Mouse (Mus musculus) cerebellum, postnatal 10 days (tissue): ENCODE measurements around the gene Pakap.
"Not testable (repeated sequence)": the region's sequence is repeated elsewhere in the genome, so short reads cannot be mapped to it uniquely, and the experiment has no call there.

Experiments
- DNase-seq, 2 experiments: peaks; one replicate each; pipeline ENCODE4 v3.0.0; 2021; ENCODE audit warnings: mixed read lengths in 2 of 2

Pakap gene

DNA sequence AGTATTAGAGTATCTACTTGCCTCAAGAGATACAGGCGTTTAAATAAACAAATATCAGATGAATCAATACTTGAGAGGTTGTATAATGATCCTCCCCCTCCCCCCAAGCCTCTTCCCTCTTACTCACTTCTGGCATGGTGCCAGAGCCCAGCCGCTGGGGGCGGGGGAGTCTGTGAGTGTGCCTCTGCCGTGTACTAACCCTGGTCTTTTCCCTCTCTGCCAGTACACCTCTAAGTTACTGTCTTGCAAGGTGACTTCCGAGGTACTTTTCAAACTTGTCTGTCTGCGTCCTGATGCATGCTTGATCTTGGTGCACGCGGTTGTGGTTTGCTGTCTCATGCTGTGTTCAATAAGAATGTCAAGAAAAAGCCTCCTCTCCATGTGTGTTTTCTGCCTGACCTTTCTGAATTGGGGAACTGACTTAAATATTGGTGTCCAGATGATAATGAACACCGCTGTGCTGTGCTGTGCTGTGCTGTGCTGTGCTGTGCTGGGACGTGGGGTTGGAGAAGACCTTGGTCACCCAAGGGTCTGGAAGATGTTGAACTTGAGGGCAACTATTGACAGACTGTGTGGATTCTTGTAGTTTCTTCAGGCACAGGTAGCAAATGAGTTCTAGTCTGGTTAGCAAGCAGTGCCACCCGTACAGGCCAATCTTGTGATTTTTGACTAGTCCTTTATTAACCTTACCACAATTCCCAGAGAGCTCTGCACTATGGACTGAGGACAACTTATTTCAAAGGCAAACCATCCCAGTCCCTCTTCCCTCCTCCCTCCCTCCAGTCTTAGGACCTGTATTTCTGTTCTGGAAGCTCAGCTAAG is 318.3 kb downstream of the Pakap start:
- peak; percentile 68 to 70 for DNase-seq

DNA sequence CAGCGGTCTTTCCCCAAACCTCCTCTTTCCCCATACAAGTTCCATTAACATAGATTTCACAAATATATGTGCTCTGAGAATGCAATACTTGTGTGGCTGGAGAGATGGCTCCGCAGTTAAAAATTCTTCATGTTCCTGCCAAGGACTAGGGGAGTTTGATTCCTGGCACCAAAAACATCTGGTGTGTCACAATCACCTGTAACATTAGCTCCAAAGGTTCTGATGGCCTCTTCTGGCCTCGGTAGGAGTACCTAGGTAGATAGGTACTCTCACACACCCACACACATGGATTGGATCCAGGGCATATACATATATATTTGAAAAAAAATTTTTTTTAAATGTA is 318.9 kb downstream of the Pakap start:
- DNase-seq = no peak

DNA sequence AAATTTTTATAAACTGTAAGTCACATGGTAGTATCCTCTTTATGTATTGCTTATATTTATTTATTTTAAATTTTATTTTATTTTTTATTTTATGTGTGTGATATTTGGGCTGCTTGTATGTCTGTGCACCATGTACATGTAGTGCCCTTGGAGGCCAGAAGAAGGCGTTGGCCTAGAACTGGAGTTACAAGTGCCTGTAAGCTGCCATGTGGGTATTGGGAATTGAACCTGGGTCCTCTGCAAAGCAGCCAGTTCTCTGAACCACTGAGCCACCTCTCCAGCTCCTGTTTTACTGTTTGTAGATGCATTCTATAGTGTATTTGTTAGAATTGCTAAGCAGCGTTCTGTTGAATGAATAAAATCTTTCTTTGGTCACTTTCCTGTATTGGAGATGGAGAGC is 320.3 kb downstream of the Pakap start:
- DNase-seq = no peak

DNA sequence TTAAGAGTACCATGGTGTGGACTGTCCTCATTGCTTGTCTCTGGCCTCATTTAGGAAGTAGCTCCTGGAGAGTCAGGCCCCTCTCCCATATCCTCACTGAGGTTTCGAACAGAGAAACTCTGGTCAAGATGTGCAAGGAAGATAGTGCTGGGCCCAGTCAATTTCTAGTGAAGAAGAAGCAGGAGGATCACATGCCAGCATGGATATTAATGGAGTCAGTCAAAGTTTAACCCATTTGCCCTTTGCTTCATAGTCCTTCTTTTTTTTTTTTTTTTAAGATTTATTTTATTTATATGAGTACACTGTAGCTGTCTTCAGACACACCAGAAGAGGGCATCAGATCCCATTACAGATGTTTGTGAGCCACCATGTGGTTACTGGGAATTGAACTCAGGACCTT is 321.0 kb downstream of the Pakap start:
- not testable (repeated sequence) for DNase-seq

DNA sequence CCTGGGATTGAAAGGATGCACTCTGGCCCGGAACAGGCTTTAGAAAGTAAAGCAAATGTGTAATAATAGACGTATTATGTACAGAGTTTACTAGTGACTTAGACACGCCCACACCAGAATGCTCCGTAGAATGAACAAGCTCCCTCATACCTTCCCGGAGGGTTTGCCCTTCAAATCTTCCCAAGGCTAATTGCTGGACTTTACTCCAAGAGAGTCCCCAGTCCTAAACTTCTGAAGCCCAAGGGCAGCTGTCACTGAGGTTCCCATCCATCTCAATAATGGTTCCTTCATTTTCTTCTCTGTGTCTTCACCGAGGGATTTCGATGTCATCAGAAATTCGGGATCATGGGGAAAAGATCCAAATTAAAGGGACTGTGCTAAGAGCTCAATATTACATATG is 321.8 kb downstream of the Pakap start:
- DNase-seq = no peak

DNA sequence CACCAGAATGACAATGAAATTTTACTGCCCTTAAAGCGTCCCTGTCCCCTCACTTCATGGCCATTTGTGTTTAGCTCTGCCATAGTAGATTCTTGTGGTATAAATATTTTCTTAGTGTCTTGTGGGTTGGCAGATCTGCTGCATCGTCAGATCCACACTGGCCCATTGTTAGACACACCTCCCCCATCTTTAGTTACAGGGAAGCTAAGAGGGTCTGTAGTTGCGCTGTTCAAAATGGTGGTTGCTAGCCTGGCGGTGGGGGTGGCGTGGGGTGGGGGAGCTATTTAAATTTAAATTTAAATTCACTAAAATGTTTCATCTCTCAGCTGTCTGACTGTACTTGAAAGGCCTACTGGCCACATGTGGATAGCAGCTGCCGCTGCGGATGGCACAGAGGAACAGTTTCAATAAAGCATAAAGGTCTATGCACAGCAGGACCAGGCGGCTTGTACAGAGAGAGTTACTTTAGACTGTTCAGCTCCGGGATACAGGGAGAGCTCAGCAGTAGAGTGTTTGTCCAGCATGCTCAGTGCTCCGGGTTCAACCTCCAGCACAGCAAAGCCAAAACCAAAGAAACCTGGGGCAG is 324.1 kb downstream of the Pakap start:
- DNase-seq = no peak

DNA sequence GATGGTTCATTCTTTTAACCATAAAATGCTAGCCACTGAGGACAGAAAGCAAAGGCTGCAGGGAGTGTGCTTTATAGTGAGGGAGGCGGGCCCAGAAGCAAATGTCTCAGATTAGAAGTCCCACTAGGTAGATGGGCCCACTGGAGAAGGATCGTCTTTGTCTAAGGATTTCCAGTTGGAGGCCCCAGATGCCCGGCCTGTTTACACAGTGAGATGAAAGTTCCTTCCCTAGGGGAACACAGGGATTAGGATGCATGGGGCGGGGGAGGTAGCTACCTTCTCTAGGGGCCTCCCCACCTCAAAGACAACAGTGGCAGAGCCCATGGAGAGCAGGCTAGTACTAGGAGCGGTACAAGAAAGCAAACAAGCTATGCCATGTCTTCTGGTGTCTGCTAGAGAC is 327.2 kb downstream of the Pakap start:
- no peak for DNase-seq

DNA sequence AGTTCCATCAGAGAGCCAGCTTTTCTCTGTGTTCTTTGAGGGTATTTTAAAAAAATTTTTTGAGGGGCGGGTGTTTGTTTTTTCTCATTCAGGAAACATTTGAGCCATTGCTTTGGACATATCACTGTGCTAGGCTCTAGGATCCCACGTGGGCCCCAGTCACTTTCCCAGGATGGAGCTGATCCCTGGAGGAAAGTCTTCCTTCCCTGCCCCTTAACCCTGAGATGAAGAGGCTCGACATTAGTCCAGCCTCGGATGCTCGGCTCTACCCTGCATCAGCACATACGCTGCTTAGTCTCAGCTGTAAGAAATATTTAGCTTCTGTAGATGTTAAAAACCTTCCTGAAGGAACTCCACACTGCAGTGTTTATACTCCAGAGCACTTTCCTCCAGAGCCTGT is 327.9 kb downstream of the Pakap start:
- no peak for DNase-seq

DNA sequence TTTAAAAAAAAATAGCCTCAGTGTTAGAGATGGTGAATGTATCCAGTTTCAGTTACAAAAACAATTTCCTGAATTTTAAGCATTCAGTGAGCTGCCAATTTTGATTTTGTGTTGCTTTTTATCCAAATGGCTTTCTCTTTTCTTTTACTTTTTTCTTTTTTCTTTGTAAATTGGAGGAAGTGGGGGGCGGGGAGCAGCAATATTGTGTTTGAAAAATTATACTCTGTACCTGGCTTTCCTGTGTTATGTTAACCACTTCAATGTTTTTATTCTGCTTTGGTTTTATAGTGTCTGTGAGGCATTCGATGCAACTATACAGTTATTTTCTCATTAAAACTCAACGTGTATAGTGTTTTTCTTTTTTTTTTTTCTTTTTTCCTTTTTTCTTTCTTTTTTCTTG is 328.7 kb downstream of the Pakap start:
- no peak for DNase-seq

DNA sequence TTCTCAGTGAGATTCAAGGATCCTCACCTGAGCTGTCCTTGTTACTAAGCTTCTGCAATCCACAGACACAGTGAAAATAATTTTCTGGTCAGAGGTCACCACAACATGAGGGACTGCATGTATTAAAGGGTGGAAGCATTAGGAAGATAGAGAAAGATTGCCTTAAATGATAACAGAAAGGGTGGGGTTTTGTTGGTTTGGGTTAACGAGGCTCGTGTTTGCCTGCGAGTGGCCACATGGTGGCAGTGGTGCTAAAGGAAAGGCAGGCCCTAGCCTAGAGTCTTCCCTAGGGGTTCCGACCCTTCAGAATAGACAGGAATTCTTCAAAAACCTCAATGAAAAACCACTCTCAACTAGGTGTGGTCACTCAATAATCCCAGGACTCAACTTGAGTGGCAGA is 333.2 kb downstream of the Pakap start:
- DNase-seq = peak; percentile 85 to 88

DNA sequence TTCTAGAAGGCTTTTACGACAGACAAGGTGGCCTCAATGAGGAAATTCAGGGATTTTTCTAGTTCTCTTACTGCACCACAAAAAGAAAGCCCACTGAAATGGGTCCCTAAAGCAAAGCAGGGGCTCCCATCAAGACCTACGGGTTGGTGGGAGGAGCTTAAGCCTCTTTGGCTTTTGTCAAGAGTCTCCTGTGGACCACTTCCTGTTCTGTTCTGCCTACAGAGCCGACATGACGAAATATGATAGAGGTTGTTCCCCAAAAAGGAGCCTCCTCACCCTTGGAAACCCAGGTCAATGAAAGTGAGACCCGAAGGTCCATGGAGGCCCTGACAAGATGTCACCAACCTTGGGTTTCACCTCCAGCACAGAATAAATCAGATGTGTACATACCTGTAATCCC is 334.6 kb downstream of the Pakap start:
- DNase-seq = no peak

DNA sequence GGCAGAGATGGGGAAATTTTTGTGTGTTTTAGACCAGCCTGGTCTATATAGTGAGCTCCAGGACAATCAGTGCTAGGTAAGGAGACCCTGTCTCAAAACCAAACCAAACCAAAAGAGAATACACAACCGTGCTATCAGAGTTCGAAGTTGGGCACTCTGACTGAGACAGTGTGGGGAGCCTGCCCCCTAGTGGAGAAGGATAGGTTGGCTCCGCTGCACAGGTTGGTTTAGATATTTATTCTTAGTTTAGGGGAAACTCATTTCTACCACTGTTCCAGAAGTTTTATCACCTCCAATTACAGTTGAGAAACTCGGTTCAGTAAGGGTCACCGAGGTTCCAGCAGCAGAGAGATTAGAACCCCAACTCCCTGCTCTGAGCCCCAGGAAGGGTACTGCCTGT is 336.2 kb downstream of the Pakap start:
- DNase-seq = peak; percentile 81 to 87

DNA sequence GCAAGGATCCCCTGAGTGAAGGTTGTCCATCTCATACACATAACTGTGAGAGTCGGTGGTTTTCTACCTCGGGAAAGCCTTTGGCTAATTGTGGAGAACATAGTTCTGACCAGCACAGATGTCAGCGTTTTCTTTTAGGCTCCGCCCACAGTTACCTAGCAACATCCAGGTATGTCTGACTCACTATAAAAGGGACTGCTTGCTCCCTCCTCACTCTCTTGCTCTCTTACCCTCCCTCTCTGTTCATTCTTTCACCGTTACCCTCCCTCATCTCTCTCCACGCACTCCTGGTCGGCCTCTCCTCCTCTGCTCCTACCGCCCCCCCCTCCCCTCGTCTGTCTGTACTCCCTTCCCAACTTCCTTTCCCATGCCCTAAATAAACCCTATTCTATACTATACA is 336.7 kb downstream of the Pakap start:
- no peak for DNase-seq

DNA sequence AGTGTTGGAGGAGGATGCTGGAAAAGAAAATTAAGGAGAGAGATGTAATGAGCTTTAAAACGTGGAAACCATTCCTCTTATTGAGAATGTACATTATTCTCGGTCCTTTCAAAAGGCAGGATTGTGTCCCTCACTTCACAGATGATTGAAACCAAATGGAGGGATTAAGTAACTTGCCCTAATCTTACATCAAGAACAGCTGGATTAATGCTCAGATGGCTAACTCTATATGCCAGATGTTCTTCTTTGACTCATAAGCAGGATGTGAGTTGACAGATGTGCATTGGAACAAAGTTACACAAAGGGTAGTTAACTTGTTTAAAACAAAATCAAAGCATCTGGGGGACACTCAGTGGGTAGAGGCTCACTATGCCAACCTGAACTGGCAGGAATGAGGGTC is 338.7 kb downstream of the Pakap start:
- no peak for DNase-seq

DNA sequence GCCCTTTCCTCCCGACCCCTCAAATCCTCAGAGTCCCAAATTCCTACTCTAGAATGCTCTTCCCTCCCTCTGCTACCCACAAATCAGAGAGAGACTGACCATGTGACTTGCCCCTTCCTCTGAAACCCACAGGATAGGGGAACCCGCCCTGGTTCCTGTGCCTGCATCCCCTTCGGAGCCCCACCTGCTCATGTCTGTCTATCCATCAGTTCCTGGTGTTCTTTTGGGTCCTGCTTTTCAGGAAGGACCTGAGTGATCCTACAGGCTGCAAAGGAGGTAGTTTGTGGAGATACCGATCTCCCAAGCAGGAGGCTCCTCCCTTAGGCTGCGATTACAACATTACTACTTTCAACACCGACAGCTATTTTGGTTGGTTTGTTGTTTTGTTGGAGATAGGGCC is 340.9 kb downstream of the Pakap start:
- DNase-seq = no peak

DNA sequence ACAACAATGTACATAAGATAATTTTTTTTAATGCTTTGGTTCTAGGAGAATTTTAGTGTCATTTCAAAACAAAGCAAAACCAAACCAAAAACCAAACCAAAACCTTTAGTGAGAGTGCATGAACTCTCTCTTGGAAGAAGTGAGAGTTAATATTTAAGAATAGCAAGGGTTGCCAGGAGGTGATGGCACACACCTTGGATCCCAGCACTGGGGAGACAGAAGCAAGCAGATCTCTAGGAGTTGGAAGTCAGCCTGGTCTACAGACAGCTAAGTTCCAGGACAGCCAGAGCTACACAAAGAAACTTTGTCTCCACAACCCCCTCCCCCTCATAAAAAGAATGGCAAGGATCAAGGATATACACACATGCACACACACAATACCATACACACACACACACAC is 345.0 kb downstream of the Pakap start:
- DNase-seq = no peak

DNA sequence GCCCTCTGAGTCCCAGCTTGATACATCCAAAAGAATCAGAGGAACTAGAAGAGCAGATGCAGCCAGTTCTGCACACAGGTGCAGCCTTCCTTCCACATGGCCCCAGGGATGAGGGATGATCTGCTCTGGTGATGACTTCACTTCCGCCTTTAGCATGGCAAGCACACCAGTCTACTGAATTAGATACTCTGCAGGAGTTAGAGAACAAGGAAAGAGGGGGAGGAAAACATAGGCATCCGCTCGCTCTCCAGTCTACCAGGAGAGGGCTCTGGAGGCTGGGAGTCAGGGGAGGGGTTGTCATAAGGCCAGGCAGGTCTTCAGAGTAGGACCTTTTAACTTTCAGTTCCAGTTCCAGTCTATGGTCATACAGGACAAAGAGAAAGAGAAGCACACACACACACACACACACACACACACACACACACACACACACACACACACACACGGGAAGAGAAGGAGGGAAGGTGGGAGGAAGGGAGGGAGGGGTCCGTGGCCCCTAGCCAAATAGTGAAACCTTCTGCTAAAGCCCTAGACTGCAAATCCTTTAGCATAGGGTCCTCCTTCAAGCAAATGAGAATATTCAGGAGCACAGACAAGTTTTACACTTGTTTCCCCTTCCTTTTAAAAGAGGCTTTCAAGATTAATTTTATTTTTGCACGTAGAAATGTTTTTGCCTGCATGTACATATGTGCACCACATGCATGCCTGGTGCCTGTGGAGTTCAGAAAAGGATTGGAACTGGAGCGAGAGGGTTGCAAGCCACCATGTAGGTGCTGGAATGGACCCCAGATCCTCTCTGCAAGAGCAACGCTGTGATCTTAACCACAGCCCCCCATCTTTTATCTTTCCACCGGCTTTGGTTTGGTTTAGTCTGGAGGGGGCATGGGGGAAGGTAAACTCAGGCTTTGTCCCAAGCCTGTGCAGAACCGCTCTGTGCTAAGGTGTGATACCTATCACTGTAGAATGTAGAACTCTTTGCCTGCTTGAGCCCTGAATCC is 346.5 kb downstream of the Pakap start:
- DNase-seq = peak; percentile 87

DNA sequence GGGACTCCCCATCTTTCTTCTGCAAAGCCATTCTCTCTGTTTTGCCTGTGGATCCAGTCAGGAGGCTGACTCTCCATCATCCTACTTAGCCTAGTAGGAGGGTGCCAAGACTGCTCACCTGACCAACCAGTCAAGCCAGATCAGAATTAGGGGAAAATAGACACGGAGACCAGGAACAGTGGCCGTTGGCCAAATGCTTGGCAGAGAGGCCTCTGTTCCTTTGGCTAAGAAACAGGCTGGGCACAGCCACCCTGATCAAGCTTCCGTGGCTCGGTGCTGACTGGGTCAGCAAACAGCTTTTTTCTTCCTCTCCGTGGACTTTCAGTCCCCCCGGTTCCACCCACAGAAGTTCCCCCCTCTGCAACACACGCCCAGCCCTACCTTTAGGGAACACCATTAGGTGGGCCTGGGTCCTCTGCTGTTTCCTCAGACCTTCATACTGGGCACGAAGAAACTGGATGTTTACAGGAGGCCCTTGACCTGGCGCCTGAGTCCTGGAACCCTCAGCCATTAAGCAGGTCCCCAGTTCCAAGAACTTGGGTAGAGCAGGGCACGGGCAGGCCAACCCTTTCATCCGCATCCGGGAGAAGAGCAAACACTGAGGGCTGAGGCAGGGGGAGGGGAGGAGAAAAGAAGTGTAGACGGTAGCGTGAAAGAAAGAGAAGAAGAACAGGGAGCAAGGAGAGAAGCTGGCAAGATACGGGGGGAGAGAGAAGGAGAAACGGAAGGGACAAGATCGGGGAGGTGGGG is 347.4 kb downstream of the Pakap start:
- peak; percentile 94 to 95 for DNase-seq

DNA sequence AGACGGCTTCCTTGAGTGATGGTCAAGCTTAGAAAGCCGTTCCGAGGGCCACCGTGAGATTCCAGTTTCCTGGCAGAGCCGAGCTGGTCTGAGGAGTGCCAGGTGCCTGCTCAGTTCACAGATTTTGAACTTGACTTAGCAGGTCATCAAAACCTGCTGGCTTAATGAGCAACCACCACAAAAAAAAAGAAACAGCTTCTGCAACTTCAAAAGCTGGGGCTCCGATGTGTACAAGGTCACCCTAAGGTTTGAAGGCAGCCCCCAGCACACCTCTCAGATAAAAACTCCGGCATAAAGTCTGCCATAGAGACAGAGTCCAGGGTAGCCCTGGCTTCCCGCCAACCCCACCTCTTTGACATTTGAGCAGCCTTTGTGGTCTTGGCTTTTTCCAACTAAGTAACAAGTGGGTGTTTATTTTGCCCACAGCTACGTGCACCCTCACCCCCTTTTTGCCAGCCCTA is 348.3 kb downstream of the Pakap start, which contains the start of gene D630039A03Rik:
TSS of gene D630039A03Rik (minus strand) at position 97 of the 461 bp plus-strand sequence.
- peak; percentile 81 to 82 for DNase-seq

DNA sequence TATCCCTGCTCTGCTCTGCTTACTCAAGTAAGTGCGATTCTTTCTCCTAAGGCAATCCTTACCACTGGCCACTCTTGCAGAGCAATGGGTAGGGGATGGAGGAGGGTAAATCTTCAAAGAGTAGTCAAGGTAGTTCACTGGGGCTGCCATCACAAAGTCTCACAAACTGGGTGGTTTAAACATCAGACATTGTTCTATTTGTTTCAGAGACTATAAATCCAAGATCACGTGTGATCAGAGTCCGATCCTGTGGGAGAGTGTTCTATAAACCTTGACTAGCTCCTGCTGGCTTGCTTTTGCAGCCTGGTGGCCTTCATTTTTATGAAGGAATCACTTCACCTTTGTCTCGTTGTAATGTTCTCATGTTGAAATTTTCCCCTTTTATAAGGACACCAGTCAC is 348.7 kb downstream of the Pakap start:
- no peak for DNase-seq

DNA sequence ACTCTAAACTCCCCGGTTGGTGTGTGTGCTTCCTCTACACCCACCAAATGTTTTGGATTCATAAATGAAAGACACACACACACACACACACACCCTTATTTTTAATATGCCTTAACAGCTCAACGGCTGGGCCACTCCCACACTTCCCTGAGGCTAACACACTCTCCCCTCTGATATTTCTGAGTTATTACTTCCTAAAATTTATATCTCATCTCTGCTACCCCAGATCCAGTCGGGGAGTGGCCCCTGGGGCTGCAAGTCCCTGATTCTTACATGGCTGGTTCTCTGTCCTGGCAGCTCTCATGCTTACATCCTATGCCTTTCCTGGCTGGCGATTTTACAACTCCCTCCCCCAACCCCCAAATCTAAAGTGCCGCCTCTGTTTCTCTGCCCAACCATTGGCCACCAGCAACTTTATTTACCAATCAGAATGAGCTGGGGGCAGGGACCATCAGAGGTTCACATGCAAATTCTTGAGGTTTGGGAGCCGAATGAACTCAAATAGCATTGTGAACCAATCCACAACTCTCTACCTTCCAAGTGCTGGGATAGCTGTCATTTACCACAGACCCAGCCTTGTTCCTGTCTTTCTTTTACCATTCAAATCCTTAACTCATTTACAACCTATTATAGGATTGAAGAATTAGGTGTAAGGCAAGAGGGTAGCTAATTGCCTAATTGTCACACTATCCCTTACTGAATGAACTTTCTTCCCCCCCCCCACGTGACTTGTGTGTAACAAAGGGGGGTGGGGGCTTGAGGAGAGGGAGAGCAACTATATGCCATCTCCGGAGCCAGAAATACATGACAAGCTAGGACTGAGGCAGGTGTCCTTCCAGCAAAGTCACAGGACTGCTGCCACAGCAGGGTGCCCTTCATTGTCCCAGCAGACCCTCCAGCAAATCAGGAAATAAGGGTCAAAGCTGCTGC is 351.8 kb downstream of the Pakap start:
- DNase-seq = no peak
